Mouse (Mus musculus) liver, embryonic 13.5 days (tissue): Measurements from ENCODE around the gene Irs1. TPM values are rescaled to one million over a fixed set of nuclear protein-coding genes. Genes with fewer than 3 reads are reported as not detected.

Experiments
- ATAC-seq: fragments of 200-750 bp; cut with Nextera tagmentation; 2 replicates; pipeline ENCODE4 v1.8.0; 2017; ENCODE audit warnings: low read depth, mild to moderate bottlenecking, moderate number of reproducible peaks, moderate library complexity
- DNase-seq: peaks from one replicate; pipeline ENCODE4 v3.0.0; 2022
- H3K27ac ChIP-seq: fragments of 300-500 bp; sonication (generic); 2 replicates; pipeline ENCODE4 v1.5.1; 2015; ENCODE audit warnings: moderate library complexity, mild to moderate bottlenecking, inconsistent platforms
- H3K27me3 ChIP-seq: fragments of 300-500 bp; sonication (generic); 2 replicates; pipeline ENCODE4 v1.6.1; 2015; ENCODE audit warnings: mild to moderate bottlenecking, inconsistent platforms
- H3K36me3 ChIP-seq: fragments of 300-500 bp; sonication (generic); 2 replicates; pipeline ENCODE4 v1.6.1; 2015; ENCODE audit warnings: mild to moderate bottlenecking, inconsistent platforms
- H3K4me1 ChIP-seq: fragments of 300-500 bp; sonication (generic); replicated peaks from 2 replicates; pipeline ENCODE4 v1.6.1; 2015; ENCODE audit warnings: inconsistent platforms
- H3K4me2 ChIP-seq: fragments of 300-500 bp; sonication (generic); 2 replicates; pipeline ENCODE4 v1.6.1; 2015; ENCODE audit warnings: inconsistent platforms, mild to moderate bottlenecking, moderate library complexity
- H3K4me3 ChIP-seq: fragments of 300-500 bp; sonication (generic); replicated peaks from 2 replicates; pipeline ENCODE4 v1.5.1; 2015; ENCODE audit warnings: mild to moderate bottlenecking, inconsistent platforms
- H3K9ac ChIP-seq: fragments of 300-500 bp; sonication (generic); 2 replicates; pipeline ENCODE4 v1.6.1; 2015; ENCODE audit warnings: mild to moderate bottlenecking, inconsistent platforms
- H3K9me3 ChIP-seq: fragments of 300-500 bp; sonication (generic); replicated peaks from 2 replicates; pipeline ENCODE4 v1.6.1; 2016; ENCODE audit warnings: inconsistent platforms
- WGBS: fragments of 180-500 bp; shearing (Covaris S2); methylation state at CpG from one replicate; pipeline ENCODE4 v1.1.7; 2015; ENCODE audit not compliant: insufficient replicate concordance; 5-methylcytosine and 5-hydroxymethylcytosine counted together
- polyA plus RNA-seq: library from polyadenylated mRNA; unstranded; fragments of >200 nt; fragmentation: Nextera tagmentation; extraction: Ambion mirVana; gene quantifications from 2 replicates; pipeline ENCODE4 v1.2.1, GENCODE M21; 2015

Irs1 gene
- 0.75 and 0.96 TPM in 2 replicates for polyA plus RNA-seq

DNA sequence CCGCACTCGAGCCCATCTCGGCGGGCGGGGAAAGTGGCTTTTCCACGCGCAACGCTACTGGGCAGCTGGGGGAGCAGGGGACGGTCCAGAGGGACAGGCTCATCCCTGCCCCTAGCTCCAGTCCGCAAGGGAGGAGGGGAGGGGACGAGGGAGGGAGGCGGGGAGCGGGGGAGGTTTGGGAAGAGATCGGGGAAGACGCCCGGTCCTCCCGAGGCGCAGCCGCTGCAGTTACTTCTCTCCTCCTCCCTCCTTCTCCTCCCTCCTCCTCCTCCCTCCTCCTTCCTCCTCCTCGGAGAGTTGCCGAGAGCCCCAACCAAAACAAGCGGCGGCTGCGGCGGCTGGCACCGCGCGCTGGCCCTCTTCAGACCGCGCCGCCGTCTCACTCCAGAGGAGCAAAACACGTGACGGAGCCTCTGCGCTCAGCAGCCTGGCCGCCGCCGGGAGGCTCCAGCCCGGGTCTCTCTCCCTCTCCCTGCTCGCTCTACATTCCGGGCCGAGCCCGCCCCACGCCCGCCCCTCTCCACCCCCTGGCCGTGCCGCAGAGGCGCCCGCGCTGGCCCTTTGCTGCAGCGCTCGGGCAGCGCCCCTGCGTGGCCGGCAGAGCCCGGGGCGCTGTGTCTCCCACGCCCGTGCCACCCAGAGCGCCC lies at the start of gene Irs1:
Gene Irs1, minus strand, starts transcription at position 266 of the 647 bp plus-strand sequence.
- Histone ChIP-seq H3K9me3 (no peaks in the 10 kb centered on the region), H3K4me2 (peak within 1 kb of the TSS; percentile 61), H3K9ac (peak within 1 kb of the TSS; percentile 53), H3K4me3 (peak within 1 kb of the TSS; percentile 57), H3K36me3 (peaks cover 16% of the 10 kb centered on the region), H3K27me3 (peaks cover 91% of the 10 kb centered on the region), H3K4me1 (peaks cover 20% of the 10 kb centered on the region), H3K27ac (peak within 1 kb of the TSS; percentile 47)
- ATAC-seq: peak; percentile 80
- DNase-seq: no peak
- WGBS: under 1% methylated on average over 46 of the region's 60 CpGs

DNA sequence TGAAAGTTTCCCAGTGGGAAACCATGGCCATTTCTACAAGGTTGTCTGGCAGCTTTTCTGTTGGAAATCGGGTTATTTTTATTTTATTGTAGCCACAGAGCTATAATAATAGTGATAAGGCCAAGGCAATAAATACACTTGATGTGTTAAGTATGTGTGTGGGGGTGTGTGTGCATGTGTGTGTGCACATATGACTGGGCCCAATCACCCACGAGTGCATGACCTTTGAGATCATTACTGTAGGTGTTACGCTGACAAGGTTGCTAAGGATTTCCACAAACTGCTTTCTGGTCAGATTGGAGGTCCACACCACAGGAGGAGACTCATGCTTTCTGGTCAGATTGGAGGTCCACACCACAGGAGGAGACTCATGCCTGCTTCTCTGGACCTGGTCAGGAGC lies 43.3 kb upstream of the Irs1 start:
- ATAC-seq (no peak), DNase-seq (no peak)
- Histone ChIP-seq H3K27me3 (no peaks in the 10 kb centered on the region), H3K9ac (no peak overlapping the region), H3K4me3 (no peak overlapping the region), H3K4me1 (peaks cover 9% of the 10 kb centered on the region), H3K4me2 (no peak overlapping the region), H3K36me3 (no peaks in the 10 kb centered on the region), H3K27ac (no peak overlapping the region), H3K9me3 (no peaks in the 10 kb centered on the region)
- WGBS: 89% methylated on average over 3 of the region's 3 CpGs

DNA sequence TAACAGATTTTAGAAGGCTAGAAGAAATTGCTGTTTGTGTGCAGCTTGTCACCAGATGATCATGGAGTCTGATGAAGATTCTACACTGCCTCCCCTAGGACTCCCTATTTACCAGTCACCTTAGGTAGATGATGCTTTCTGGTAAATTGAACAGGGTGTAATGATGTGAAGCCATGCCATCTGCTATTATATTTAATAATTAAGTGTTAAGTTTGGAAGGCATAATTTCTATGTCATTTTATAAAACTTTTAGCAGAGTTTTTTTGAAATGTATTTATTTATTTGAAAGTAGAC lies 38.7 kb upstream of the Irs1 start:
- no peak overlapping the region for H3K27ac ChIP-seq
- no peak for ATAC-seq
- no peak for DNase-seq

DNA sequence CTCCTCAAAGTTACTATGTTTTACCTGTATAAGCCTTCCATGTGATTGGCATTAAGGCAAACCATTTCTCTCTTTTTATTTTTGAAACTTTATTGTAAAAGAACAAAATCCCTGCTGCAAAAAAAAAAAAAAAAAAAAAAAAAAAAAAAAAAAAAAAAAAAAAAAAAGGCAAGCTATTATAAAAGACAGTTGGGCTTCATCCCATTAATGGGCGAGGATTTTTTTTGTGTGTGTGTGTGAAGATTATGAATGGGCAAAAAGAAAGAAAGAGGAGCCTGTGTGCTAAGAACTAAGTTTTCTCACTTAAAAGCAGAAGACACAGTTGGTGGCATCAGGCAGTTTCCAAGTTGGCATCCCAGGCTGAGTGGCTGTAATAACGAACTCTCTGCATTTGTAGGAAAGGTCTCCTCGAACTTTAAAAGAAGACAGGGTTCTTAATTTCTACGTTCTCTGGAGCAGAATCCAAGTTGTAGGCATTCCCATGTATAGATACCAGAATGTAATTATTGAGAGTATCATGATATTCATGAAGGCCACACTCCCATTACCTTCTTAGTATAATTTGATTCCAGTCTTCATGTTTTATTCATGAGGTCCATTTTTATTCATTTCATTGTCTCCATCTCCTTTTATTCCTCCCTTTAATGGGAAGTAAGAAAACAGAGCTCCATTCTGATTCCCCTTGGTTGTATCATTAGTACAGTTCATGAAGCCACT lies 38.2 kb upstream of the Irs1 start:
- H3K4me2 ChIP-seq: no peak overlapping the region
- ATAC-seq (no peak), DNase-seq (no peak)
- no peaks in the 10 kb centered on the region for H3K36me3 ChIP-seq
- no peak overlapping the region for H3K9ac ChIP-seq
- 78% methylated on average over 4 of the region's 4 CpGs for WGBS
- no peaks in the 10 kb centered on the region for H3K9me3 ChIP-seq
- H3K4me1 ChIP-seq: peaks cover 13% of the 10 kb centered on the region; the same call in 1 of the 2 replicates
- H3K27me3 ChIP-seq: no peaks in the 10 kb centered on the region
- no peak overlapping the region for H3K27ac ChIP-seq
- H3K4me3 ChIP-seq: no peak overlapping the region

More for the DNA sequence above, 38.7 kb upstream of the Irs1 start:
- H3K4me1 ChIP-seq: peaks cover 13% of the 10 kb centered on the region; the same call in 1 of the 2 replicates
- no peaks in the 10 kb centered on the region for H3K27me3 ChIP-seq
- no peak overlapping the region for H3K9ac ChIP-seq
- no peak overlapping the region for H3K4me3 ChIP-seq
- H3K9me3 ChIP-seq: no peaks in the 10 kb centered on the region
- no peaks in the 10 kb centered on the region for H3K36me3 ChIP-seq
- no peak overlapping the region for H3K4me2 ChIP-seq

DNA sequence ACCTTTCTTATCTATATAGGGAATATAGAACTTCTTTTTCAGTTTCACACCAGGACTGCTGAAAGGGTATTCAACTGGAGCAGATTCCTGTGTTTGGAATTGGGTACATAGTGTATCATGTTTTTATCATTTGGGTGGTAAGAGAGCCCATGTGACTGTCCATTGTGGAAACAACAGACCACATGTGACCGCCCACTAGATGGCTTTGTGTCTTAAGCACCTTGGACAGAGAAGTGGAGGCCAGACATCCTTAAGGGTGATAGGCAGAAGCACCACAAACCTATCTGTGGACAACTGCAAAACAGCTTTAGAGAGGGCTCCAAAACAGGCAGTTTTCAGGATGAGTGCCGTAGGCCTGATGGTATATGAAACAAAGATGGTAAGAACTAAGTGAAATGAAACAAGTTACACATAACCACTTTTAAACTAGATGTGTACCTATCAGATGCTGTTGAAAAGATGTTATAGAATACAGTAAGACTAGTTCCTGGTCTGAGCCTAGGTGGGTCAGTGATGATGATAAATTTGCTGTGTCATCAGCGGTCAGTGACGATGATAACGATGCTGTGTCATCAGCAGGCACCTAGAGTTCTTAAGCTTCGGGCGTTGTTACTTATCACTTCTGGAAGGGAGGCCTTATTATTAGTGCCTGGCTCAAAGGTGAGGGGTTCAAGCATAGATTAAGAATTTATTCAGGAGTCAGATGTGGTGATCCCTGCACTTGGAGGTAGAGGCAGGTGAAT lies 37.0 kb upstream of the Irs1 start:
- Histone ChIP-seq H3K4me2 (no peak overlapping the region), H3K36me3 (no peaks in the 10 kb centered on the region), H3K27me3 (no peaks in the 10 kb centered on the region), H3K27ac (no peak overlapping the region), H3K9me3 (no peaks in the 10 kb centered on the region), H3K4me1 (peaks cover 13% of the 10 kb centered on the region; the same call in 1 of the 2 replicates), H3K9ac (no peak overlapping the region), H3K4me3 (no peak overlapping the region)
- DNase-seq (no peak), ATAC-seq (peak; percentile 62; the same call in 1 of the 2 replicates)
- WGBS: 82% methylated on average over 7 of the region's 7 CpGs

DNA sequence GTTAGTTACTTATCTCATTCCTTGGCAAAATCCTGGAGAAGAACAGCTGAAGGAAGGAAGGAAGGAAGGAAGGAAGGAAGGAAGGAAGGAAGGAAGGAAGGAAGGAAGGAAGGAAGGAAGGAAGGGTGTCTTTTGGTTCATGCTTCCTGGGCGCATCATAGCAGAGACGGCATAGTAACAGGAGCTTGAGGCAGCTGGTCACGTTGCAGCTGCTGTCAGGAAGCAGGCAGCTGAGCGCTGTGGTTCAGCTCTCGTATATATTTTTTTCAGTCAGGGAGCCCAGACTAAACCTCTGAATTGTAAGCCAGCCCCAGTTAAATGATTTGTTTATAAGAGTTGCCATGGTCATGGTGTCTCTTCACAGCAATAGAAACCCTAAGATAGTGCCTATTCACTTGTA lies 34.9 kb upstream of the Irs1 start:
- H3K9ac ChIP-seq: no peak overlapping the region
- ATAC-seq (no peak), DNase-seq (no peak)
- H3K9me3 ChIP-seq: no peaks in the 10 kb centered on the region
- peaks cover 13% of the 10 kb centered on the region; the same call in 1 of the 2 replicates for H3K4me1 ChIP-seq
- no peak overlapping the region for H3K4me3 ChIP-seq
- H3K4me2 ChIP-seq: no peak overlapping the region
- H3K36me3 ChIP-seq: no peaks in the 10 kb centered on the region
- 84% methylated on average over 5 of the region's 5 CpGs for WGBS
- no peaks in the 10 kb centered on the region for H3K27me3 ChIP-seq
- H3K27ac ChIP-seq: no peak overlapping the region

DNA sequence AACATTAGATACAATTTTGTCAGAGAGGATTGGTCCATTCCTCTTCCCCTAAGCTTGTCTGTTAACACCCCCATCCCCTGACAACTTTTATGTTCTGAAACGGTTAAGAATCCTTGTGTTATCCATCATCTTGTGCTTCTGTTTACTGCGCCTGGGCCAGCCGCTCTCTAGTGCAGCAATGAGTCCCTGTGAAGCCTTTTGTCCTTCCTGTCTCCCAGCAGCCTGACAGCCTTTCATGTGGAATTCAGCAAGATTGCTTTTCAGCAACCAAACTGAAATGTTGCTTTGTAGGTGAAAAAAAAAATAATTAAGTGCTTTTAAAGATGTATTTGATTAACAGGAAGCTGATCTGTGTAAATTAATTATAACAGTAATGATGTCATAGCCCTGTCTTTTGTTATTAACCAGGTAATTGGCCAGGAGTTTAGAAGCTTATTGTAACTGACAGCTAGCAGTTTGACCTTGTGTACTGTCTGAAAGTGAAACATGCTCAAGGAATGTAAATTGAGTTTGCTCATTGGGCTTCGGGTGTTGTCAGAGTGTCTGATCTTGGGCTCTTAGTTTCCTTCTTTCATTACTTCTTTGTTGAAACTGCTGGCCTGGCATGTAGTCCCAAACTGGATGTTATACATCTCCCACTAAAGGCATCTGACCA lies 33.0 kb upstream of the Irs1 start:
- H3K36me3 ChIP-seq: no peaks in the 10 kb centered on the region
- H3K9me3 ChIP-seq: no peaks in the 10 kb centered on the region
- DNase-seq: no peak
- H3K9ac ChIP-seq: no peak overlapping the region
- no peaks in the 10 kb centered on the region for H3K27me3 ChIP-seq
- 76% methylated on average over 4 of the region's 4 CpGs for WGBS
- H3K4me1 ChIP-seq: peaks cover 13% of the 10 kb centered on the region
- H3K27ac ChIP-seq: no peak overlapping the region
- ATAC-seq: no peak
- H3K4me2 ChIP-seq: no peak overlapping the region
- H3K4me3 ChIP-seq: no peak overlapping the region

DNA sequence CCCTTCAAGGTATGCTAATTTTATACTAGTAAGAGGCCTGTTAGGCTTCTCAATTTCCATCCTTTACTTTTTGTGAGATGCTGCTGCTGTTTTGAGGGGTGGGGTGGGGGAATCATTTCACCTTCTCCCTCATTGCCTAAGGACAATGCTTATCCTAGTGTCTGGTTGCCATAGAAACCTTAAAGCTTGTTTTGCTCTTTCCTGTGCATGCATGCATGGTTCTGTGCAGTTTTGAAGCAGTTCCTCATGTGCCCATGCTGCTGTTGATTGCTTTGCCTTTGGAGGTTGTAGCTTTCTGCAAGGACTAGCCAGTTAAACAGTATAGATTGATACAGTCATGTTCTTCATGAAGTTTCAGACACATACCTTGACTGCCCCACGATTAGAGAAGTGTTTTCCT lies 30.2 kb upstream of the Irs1 start:
- H3K27me3 ChIP-seq: no peaks in the 10 kb centered on the region
- H3K4me3 ChIP-seq: no peak overlapping the region
- ATAC-seq: no peak
- H3K36me3 ChIP-seq: no peaks in the 10 kb centered on the region
- H3K9ac ChIP-seq: no peak overlapping the region
- peaks cover 17% of the 10 kb centered on the region for H3K4me1 ChIP-seq
- H3K4me2 ChIP-seq: no peak overlapping the region
- WGBS: 65% methylated on average over 1 of the region's 1 CpGs
- DNase-seq: no peak
- H3K27ac ChIP-seq: no peak overlapping the region
- H3K9me3 ChIP-seq: no peaks in the 10 kb centered on the region

DNA sequence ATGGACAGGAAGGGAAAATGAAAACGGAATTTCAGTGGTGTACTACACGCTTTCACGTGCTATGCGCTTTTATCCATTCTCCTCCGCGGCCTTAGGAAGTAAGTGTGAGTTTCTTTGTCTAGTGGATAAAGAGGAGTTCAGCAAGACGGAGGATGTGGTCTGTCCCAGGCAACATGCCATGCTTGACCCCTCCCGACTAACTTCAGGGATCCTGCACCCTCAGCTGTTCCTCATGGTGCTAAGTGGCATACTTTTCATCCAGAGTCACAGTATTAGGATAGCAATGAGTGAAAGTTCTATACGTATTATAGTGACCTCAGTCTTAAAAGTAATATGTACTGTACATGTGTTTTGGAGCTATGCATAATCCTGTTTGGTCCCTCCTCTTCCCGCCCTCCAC lies 29.6 kb upstream of the Irs1 start:
- no peak overlapping the region for H3K4me2 ChIP-seq
- ATAC-seq (no peak), DNase-seq (no peak)
- peaks cover 19% of the 10 kb centered on the region for H3K4me1 ChIP-seq
- H3K9me3 ChIP-seq: no peaks in the 10 kb centered on the region
- no peak overlapping the region for H3K27ac ChIP-seq
- no peaks in the 10 kb centered on the region for H3K36me3 ChIP-seq
- H3K27me3 ChIP-seq: no peaks in the 10 kb centered on the region
- 85% methylated on average over 10 of the region's 10 CpGs for WGBS
- no peak overlapping the region for H3K4me3 ChIP-seq
- no peak overlapping the region for H3K9ac ChIP-seq

DNA sequence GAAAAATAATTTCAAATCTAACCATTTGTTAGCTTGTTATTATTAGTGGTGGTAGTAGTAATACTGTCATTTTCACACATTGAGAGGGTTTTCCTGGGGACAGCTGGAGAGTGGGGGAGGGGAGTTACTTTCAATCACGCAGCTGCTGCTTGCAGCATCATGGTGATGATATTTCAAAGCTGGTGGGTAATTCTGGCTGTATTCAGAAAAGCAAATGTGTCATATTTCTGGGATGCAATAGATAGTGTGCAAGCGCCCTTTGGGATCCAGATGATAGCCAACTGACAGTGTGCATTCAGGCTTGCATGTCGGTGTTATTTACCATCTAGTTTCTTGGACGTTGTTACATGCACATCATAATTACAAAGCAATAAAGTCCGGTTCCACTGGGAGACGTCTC lies 29.2 kb upstream of the Irs1 start:
- Histone ChIP-seq H3K36me3 (no peaks in the 10 kb centered on the region), H3K4me2 (no peak overlapping the region), H3K9ac (no peak overlapping the region), H3K4me3 (no peak overlapping the region), H3K4me1 (peaks cover 20% of the 10 kb centered on the region), H3K27me3 (no peaks in the 10 kb centered on the region), H3K9me3 (no peaks in the 10 kb centered on the region), H3K27ac (no peak overlapping the region)
- no peak for ATAC-seq
- no peak for DNase-seq
- 79% methylated on average over 6 of the region's 6 CpGs for WGBS

DNA sequence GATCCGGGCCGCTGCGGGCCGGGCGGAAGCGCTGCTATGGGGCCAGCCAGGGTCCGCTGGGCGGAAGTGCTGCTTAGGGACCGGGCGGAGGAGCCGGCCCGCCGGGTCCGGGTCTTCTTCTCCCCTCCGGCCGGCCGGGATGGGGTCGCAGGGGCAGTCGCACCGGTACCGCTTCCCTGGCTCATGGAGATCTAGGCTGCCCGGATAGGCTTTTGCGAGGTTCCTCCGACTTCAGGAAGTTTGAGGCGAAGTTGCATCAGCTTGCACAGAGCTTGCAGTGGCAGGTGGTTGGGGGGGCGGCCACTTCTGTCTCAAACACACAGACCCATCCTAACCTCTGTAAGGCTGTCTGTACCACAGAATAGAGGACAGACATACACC lies 25.5 kb upstream of the Irs1 start:
- H3K36me3 ChIP-seq: no peaks in the 10 kb centered on the region
- H3K9me3 ChIP-seq: no peaks in the 10 kb centered on the region
- peak; percentile 68 for ATAC-seq
- WGBS: 0% methylated on average over 24 of the region's 26 CpGs
- peak overlapping the region; percentile 96 for H3K9ac ChIP-seq
- peak overlapping the region; percentile 74 for H3K4me2 ChIP-seq
- H3K4me1 ChIP-seq: peaks cover 20% of the 10 kb centered on the region
- H3K27me3 ChIP-seq: peaks cover 8% of the 10 kb centered on the region
- DNase-seq: no peak
- peak overlapping the region; percentile 98 for H3K4me3 ChIP-seq
- peak overlapping the region; percentile 90 for H3K27ac ChIP-seq
